In genomic region chr2:44309124-44309523, GRCm38 (mm10) we compare ENCODE assay signal across 21 mouse cellular contexts.
DNase-seq lines count a peak whose midpoint lies in the region; ATAC-seq and TF ChIP-seq lines count a peak whose summit lies in the region.
"Had no signal": no experiment of that assay in that cellular context is flagged by ENCODE, and none has a peak within 500 bp of the region (broad histone marks: within the 10 kb centered on the region; RNA-seq: fewer than 3 reads in every experiment).

No protein-coding gene starts in this region.

- TF ChIP-seq EP300 in CH12.LX (IDR thresholded peaks at IDR 0.05; ENCODE audit: low read length) = peak; percentile 61

- peaks cover 32% of the 10 kb centered on the region for H3K4me1 ChIP-seq in forebrain, embryonic 15.5 days
- peaks cover 29% of the 10 kb centered on the region for H3K4me1 ChIP-seq in forebrain, embryonic 14.5 days (ENCODE audit: control insufficient read depth, insufficient read depth, low read length)
- H3K4me1 ChIP-seq in hindbrain, embryonic 14.5 days (replicated peaks; ENCODE audit: control insufficient read depth, insufficient read depth, low read length) = peaks cover 13% of the 10 kb centered on the region; the same call in 1 of the 2 replicates
- peaks cover 24% of the 10 kb centered on the region for H3K4me1 ChIP-seq in hindbrain, embryonic 13.5 days (replicated peaks)
- peaks cover 6 to 9% of the 10 kb centered on the region in 2 experiments; a peak in 2 of 4 replicates for H3K4me1 ChIP-seq in CH12.LX (ENCODE audit: control insufficient read depth in 1 of 2, insufficient read depth in 2 of 2)
- H3K4me1 ChIP-seq in kidney, adult 2 months (ENCODE audit: control insufficient read depth, insufficient read depth, low read length) = no peaks in the 10 kb centered on the region

- in situ Hi-C loops in CH12.LX (cut with MboI; ENCODE audit: low pct_ligation_motif_present, low pct_unique_long_range_greater_than_20kb, low sequenced_read_pairs) = no loop called here

- ATAC-seq in forebrain, embryonic 15.5 days (replicated peaks) = no peak
- ATAC-seq in forebrain, embryonic 14.5 days = no peak
- ATAC-seq in hindbrain, embryonic 14.5 days (ENCODE audit: low FRiP score) = no peak
- no peak for ATAC-seq in hindbrain, embryonic 13.5 days (ENCODE audit: low FRiP score)
- ATAC-seq: CD4-positive, CD25-positive, alpha-beta regulatory T cell, adult 4 months had no signal

- no peaks in the 10 kb centered on the region for H3K79me2 ChIP-seq in CH12.LX (replicated peaks; ENCODE audit: control insufficient read depth, extremely low read depth, insufficient read depth, poor library complexity, severe bottlenecking)

- 90% methylated on average over 3 of the region's 3 CpGs for WGBS in forebrain, embryonic 15.5 days
- 93% methylated on average over 3 of the region's 3 CpGs for whole genome bisulfite sequencing in forebrain, embryonic 14.5 days
- 88% methylated on average over 3 of the region's 3 CpGs for WGBS in hindbrain, embryonic 14.5 days
- 93% methylated on average over 3 of the region's 3 CpGs for WGBS in hindbrain, embryonic 13.5 days
- WGBS in kidney, adult 2 months = 91% methylated on average over 3 of the region's 3 CpGs

- TF ChIP-seq CTCF in CH12.LX (conservative IDR thresholded peaks at IDR 0.05 in 1 of 2, IDR thresholded peaks at IDR 0.05 in 1 of 2; ENCODE audit: low read depth in 2 of 2, low read length in 2 of 2) = no peak
- TF ChIP-seq CTCF in kidney, adult 2 months (conservative IDR thresholded peaks at IDR 0.05; ENCODE audit: insufficient read depth, insufficient read length, low read depth, low read length) = no peak

- H3K4me2 ChIP-seq in forebrain, embryonic 15.5 days (replicated peaks) = no peak overlapping the region
- no peak overlapping the region for H3K4me2 ChIP-seq in forebrain, embryonic 14.5 days (ENCODE audit: low read length)
- H3K4me2 ChIP-seq in hindbrain, embryonic 14.5 days (replicated peaks) = no peak overlapping the region
- H3K4me2 ChIP-seq in hindbrain, embryonic 13.5 days = no peak overlapping the region
- no peak overlapping the region for H3K4me2 ChIP-seq in CH12.LX (ENCODE audit: insufficient read depth, low read depth, poor library complexity, severe bottlenecking)
- H3K4me2 ChIP-seq: embryonic facial prominence, embryonic 13.5 days; embryonic facial prominence, embryonic 15.5 days had no signal

- no peak overlapping the region for H3K9ac ChIP-seq in forebrain, embryonic 15.5 days (replicated peaks)
- no peak overlapping the region for H3K9ac ChIP-seq in forebrain, embryonic 14.5 days (ENCODE audit: low read length)
- H3K9ac ChIP-seq in hindbrain, embryonic 14.5 days = no peak overlapping the region
- H3K9ac ChIP-seq in hindbrain, embryonic 13.5 days = no peak overlapping the region
- H3K9ac ChIP-seq in CH12.LX (ENCODE audit: insufficient read depth, low read depth) = no peak overlapping the region
- H3K9ac ChIP-seq: embryonic facial prominence, embryonic 13.5 days; embryonic facial prominence, embryonic 15.5 days had no signal

- TF ChIP-seq RAD21 in CH12.LX (IDR thresholded peaks at IDR 0.05; ENCODE audit: low read depth, low read length) = no peak

- dilution Hi-C loops in CH12.LX (cut with MboI; ENCODE audit: extremely low pct_ligation_motif_present, extremely low pct_unique_long_range_greater_than_20kb, low sequenced_read_pairs) = no loop called here

- H3K36me3 ChIP-seq in forebrain, embryonic 15.5 days = no peaks in the 10 kb centered on the region
- H3K36me3 ChIP-seq in forebrain, embryonic 14.5 days (ENCODE audit: control insufficient read depth, insufficient read depth, low read length) = no peaks in the 10 kb centered on the region
- H3K36me3 ChIP-seq in hindbrain, embryonic 14.5 days (replicated peaks; ENCODE audit: control insufficient read depth, insufficient read depth) = no peaks in the 10 kb centered on the region
- no peaks in the 10 kb centered on the region for H3K36me3 ChIP-seq in hindbrain, embryonic 13.5 days
- peaks cover 0 to 4% of the 10 kb centered on the region in 2 experiments for H3K36me3 ChIP-seq in CH12.LX (replicated peaks in 1 of 2; ENCODE audit: control insufficient read depth in 1 of 2, insufficient read depth in 1 of 2, low read length in 1 of 2)
- no peaks in the 10 kb centered on the region for H3K36me3 ChIP-seq in kidney, adult 2 months (ENCODE audit: control insufficient read depth, insufficient read depth, low read length)
- H3K36me3 ChIP-seq: embryonic facial prominence, embryonic 13.5 days; embryonic facial prominence, embryonic 15.5 days had no signal

- no peaks in the 10 kb centered on the region for H3K27me3 ChIP-seq in forebrain, embryonic 15.5 days
- no peaks in the 10 kb centered on the region for H3K27me3 ChIP-seq in forebrain, embryonic 14.5 days (replicated peaks; ENCODE audit: control insufficient read depth, insufficient read depth, low read length)
- H3K27me3 ChIP-seq in hindbrain, embryonic 14.5 days (ENCODE audit: control insufficient read depth, insufficient read depth, low read length) = no peaks in the 10 kb centered on the region
- no peaks in the 10 kb centered on the region for H3K27me3 ChIP-seq in hindbrain, embryonic 13.5 days
- H3K27me3 ChIP-seq in CH12.LX (replicated peaks) = no peaks in the 10 kb centered on the region
- no peaks in the 10 kb centered on the region for H3K27me3 ChIP-seq in kidney, adult 2 months (replicated peaks; ENCODE audit: control insufficient read depth, insufficient read depth, low read length)
- H3K27me3 ChIP-seq: embryonic facial prominence, embryonic 13.5 days; embryonic facial prominence, embryonic 15.5 days had no signal

- no peak for DNase-seq in forebrain, embryonic 14.5 days (ENCODE audit: low spot score)
- DNase-seq in hindbrain, embryonic 14.5 days (ENCODE audit: low spot score) = no peak
- DNase-seq in CH12.LX (ENCODE audit: extremely low read depth) = peak; percentile 20
- DNase-seq in kidney, adult 2 months = no peak
- DNase-seq: adrenal gland, adult 2 months; adrenal gland, postnatal 10 days; adrenal gland, postnatal 25 days; B cell, adult 2 months; cerebellum, adult 11 months; cerebellum, adult 18-20 months; cerebellum, adult 8-10 months; cerebellum, adult 9-11 months; cerebellum, postnatal 14 days; cerebellum, postnatal 36 days; embryo, embryonic 11 days had no signal

- no peak overlapping the region for H3K4me3 ChIP-seq in forebrain, embryonic 15.5 days
- H3K4me3 ChIP-seq in forebrain, embryonic 14.5 days (ENCODE audit: low read depth, low read length) = no peak overlapping the region
- H3K4me3 ChIP-seq in hindbrain, embryonic 14.5 days (replicated peaks; ENCODE audit: low read length) = no peak overlapping the region
- H3K4me3 ChIP-seq in hindbrain, embryonic 13.5 days = no peak overlapping the region
- H3K4me3 ChIP-seq in CH12.LX (replicated peaks in 1 of 3; ENCODE audit: low read depth in 2 of 3, low read length in 2 of 3, poor library complexity in 1 of 3) = no peak overlapping the region
- H3K4me3 ChIP-seq in kidney, adult 2 months (ENCODE audit: insufficient read depth, low read depth, low read length) = no peak overlapping the region
- H3K4me3 ChIP-seq: embryonic facial prominence, embryonic 13.5 days; embryonic facial prominence, embryonic 15.5 days; erythroblast, embryonic 14.5 days had no signal

- no peaks in the 10 kb centered on the region for H3K9me3 ChIP-seq in forebrain, embryonic 15.5 days
- no peaks in the 10 kb centered on the region for H3K9me3 ChIP-seq in forebrain, embryonic 14.5 days (replicated peaks; ENCODE audit: control insufficient read depth, low read length)
- no peaks in the 10 kb centered on the region for H3K9me3 ChIP-seq in hindbrain, embryonic 14.5 days (ENCODE audit: control insufficient read depth, low read length)
- H3K9me3 ChIP-seq in hindbrain, embryonic 13.5 days = no peaks in the 10 kb centered on the region
- no peaks in the 10 kb centered on the region for H3K9me3 ChIP-seq in CH12.LX (replicated peaks; ENCODE audit: low read length)
- H3K9me3 ChIP-seq: embryonic facial prominence, embryonic 13.5 days; embryonic facial prominence, embryonic 15.5 days had no signal

- H3K27ac ChIP-seq in forebrain, embryonic 15.5 days (replicated peaks) = peak overlapping the region; percentile 61
- no peak overlapping the region for H3K27ac ChIP-seq in forebrain, embryonic 14.5 days (ENCODE audit: low read depth, low read length)
- H3K27ac ChIP-seq in hindbrain, embryonic 14.5 days = 0 out of 2 replicates have a peak overlapping the region, but pooled peaks have one; percentile 26
- no peak overlapping the region for H3K27ac ChIP-seq in hindbrain, embryonic 13.5 days
- H3K27ac ChIP-seq in CH12.LX (ENCODE audit: insufficient read depth, low read depth) = no peak overlapping the region
- no peak overlapping the region for H3K27ac ChIP-seq in kidney, adult 2 months (ENCODE audit: insufficient read depth, low read depth, low read length)
- H3K27ac ChIP-seq: embryonic facial prominence, embryonic 13.5 days; embryonic facial prominence, embryonic 15.5 days had no signal

- TF ChIP-seq POLR2A in CH12.LX (IDR thresholded peaks at IDR 0.05; ENCODE audit: low read depth, low read length) = no peak
- no peak for TF ChIP-seq POLR2A in kidney, adult 2 months (IDR thresholded peaks at IDR 0.05; ENCODE audit: low read depth, low read length)

TF ChIP-seq in CH12.LX, 34 proteins besides CTCF, POLR2A, EP300 and RAD21:
- TF ChIP-seq SIN3A (IDR thresholded peaks at IDR 0.05; ENCODE audit: low read length) = no peak
- no peak for TF ChIP-seq USF1 (IDR thresholded peaks at IDR 0.05; ENCODE audit: low read depth, low read length)
- no peak for TF ChIP-seq JUN (IDR thresholded peaks at IDR 0.05; ENCODE audit: insufficient read depth, low read depth, low read length)
- TF ChIP-seq MAZ (IDR thresholded peaks at IDR 0.05; ENCODE audit: low read depth, low read length) = no peak
- no peak for TF ChIP-seq GABPA (IDR thresholded peaks at IDR 0.05; ENCODE audit: insufficient replicate concordance, low read depth, low read length)
- TF ChIP-seq BHLHE40 (IDR thresholded peaks at IDR 0.05; ENCODE audit: low read depth, low read length) = peak; percentile 57; the same call in 1 of the 2 replicates
- no peak for TF ChIP-seq MAFK (IDR thresholded peaks at IDR 0.05; ENCODE audit: insufficient replicate concordance, low read length)
- TF ChIP-seq IRF4 (IDR thresholded peaks at IDR 0.05; ENCODE audit: low read depth, low read length) = peak; percentile 62; the same call in 1 of the 2 replicates
- 0 out of 2 replicates have a peak, but pooled peaks have one; percentile 32 for TF ChIP-seq TCF12 (IDR thresholded peaks at IDR 0.05; ENCODE audit: low read depth, low read length)
- TF ChIP-seq MAX (IDR thresholded peaks at IDR 0.05; ENCODE audit: low read length) = no peak
- TF ChIP-seq KAT2A (IDR thresholded peaks at IDR 0.05; ENCODE audit: insufficient replicate concordance, low read length) = no peak
TF ChIP-seq in CH12.LX: peak in this region for 3.

Comparison
In these comparisons a context has a peak if more than half of its experiments do, and no peak if none do; other contexts are left out.
1. H3K27ac ChIP-seq: peak in forebrain, embryonic 15.5 days (single experiment) and hindbrain, embryonic 14.5 days (single experiment); none in forebrain, embryonic 14.5 days (single experiment), hindbrain, embryonic 13.5 days (single experiment), CH12.LX (single experiment) and kidney, adult 2 months (single experiment).